16 mouse cellular contexts compared by ENCODE assay signal in the genomic region with DNA sequence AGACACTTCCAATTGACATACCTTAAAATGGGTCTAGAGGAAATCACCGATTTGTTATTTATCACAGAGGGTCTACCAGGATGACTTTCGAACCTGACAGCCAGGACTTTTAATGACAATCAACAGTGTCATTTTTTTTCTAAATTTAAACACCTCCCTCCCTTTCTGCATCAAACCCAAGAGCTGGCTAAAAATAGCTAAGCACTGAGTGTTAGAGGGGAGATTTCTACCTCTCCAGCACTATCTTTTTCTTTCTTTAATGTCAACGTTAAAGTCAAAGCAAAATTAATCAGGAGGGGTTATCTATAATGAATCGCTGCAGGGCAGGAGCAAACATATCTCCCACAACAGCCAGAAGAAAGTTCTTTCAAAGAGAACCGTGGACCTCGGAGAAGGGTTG.
"Had no signal": no experiment of that assay in that cellular context is flagged by ENCODE, and none has a peak within 500 bp of the region (broad histone marks: within the 10 kb centered on the region; RNA-seq: fewer than 3 reads in every experiment).

No protein-coding gene starts in this region.

- H3K4me1 ChIP-seq: limb, embryonic 12.5 days; liver, embryonic 13.5 days; lung, embryonic 15.5 days; megakaryocyte, embryonic 14.5 days; midbrain, embryonic 12.5 days had no signal

- H3K9me3 ChIP-seq: limb, embryonic 12.5 days; liver, embryonic 13.5 days; lung, embryonic 15.5 days; midbrain, embryonic 12.5 days had no signal

- H3K27ac ChIP-seq: layer of hippocampus, adult 2 months; limb, embryonic 12.5 days; liver, embryonic 13.5 days; lung, embryonic 15.5 days; macrophage; midbrain, embryonic 12.5 days; stomach, postnatal 0 days had no signal

- ATAC-seq: liver, postnatal 0 days; midbrain, embryonic 16.5 days had no signal

- H3K9ac ChIP-seq: limb, embryonic 12.5 days; liver, embryonic 13.5 days; liver, postnatal 0 days; lung, embryonic 15.5 days; midbrain, embryonic 12.5 days had no signal

- DNase-seq: kidney, adult 9 months; kidney, postnatal 10 days; kidney, postnatal 4 days; liver; liver, embryonic 13.5 days; liver, postnatal 0 days; lung, postnatal 14 days; right cerebral cortex, postnatal 14 days had no signal

- H3K4me3 ChIP-seq: layer of hippocampus, adult 2 months; limb, embryonic 12.5 days; liver, embryonic 13.5 days; lung, embryonic 15.5 days; megakaryocyte, embryonic 14.5 days; midbrain, embryonic 12.5 days had no signal

- H3K36me3 ChIP-seq: limb, embryonic 12.5 days; liver, embryonic 13.5 days; lung, embryonic 15.5 days; midbrain, embryonic 12.5 days had no signal

- H3K4me2 ChIP-seq: limb, embryonic 12.5 days; liver, embryonic 13.5 days; lung, embryonic 15.5 days; midbrain, embryonic 12.5 days had no signal

- H3K27me3 ChIP-seq: limb, embryonic 12.5 days; liver, embryonic 13.5 days; lung, embryonic 15.5 days; megakaryocyte, embryonic 14.5 days; midbrain, embryonic 12.5 days had no signal
